Mouse (Mus musculus): ENCODE results near the gene Dnajb14.
"Not testable (repeated sequence)": the region's sequence is repeated elsewhere in the genome, so short reads cannot be mapped to it uniquely, and the experiment has no call there.

Gene Dnajb14

GRCm38 (mm10) chr3:137952225-137952913 is 84.9 kb downstream of the Dnajb14 start:
- in situ Hi-C loops (cut with MseI, MboI): no loop called here

GRCm38 (mm10) chr3:137952914-137953880 is 85.7 kb downstream of the Dnajb14 start:
- in situ Hi-C loops (cut with MseI, MboI): no loop called here

DNA sequence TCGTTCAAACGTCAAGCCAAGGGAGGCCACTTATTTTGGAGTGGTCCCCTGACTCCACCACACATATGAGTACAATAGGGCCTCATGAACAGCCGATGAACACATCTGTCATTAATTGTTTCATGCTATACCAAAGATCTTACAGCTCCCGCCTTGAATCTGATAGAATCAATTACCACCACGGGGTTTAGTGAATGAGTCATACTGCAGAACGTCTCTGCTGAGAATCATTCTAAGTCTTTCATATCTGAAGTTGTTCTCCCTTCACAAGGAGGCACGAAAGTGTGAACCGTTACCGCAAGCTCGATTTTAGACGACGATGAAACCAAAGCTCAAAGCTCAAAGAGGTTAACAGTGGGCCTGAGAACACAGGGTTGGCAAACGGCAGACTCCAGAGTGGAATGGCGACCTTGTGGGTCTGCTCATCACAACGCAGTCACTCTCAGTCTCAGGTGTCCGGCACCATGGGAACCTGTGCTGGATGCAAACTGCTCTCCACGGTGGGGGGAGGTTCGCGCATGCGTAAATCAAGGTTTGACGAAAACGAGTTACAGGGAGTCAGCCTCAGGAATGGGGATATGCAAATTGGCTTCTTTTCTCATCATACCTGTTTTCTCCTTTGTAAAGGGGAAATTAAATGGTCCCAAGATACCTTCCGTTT is 86.9 kb downstream of the Dnajb14 start:
- in situ Hi-C loops (cut with MseI, MboI): no loop called here

GRCm38 (mm10) chr3:137955560-137956081 is 88.1 kb downstream of the Dnajb14 start:
- in situ Hi-C loops (cut with MseI, MboI): no loop called here

DNA sequence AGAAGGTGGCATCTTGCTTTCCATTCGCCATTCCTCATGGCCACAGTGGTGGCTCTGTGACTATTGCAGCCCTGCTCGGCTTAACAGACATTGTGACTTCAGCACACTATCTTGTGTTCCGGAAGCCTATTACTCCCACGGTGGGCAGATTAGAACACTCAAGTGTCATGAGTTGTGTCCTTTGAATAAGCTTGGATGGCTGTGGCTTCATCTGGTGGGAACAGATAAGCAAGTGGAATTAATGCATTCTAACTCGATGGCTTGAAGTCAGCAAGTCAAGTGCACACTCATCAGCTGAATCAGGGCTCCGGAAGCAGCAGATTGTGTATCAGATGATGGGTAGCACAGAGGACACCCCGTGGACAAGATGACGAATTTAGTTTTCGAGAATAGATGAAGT is 90.4 kb downstream of the Dnajb14 start:
- in situ Hi-C loops (cut with MseI, MboI): no loop called here

DNA sequence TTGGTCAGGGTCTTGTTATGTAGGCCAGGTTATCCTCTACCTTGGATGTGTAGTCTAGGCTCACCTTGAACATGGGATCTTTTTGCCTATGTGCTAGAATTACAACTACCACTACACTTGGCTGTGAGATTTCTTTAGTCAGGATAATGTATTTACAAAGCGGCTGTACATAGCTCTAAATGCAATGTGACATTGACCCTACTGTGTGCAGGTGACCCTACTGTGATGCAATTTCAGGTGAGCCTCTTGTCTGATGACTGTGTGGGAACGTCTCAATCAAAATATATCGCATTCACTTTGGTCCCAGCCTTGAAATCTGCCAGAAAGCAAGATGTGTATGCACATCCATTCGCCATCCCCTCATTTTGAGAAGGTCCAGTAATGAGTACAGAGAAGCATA is 90.9 kb downstream of the Dnajb14 start:
- in situ Hi-C loops (cut with MseI, MboI): no loop called here

DNA sequence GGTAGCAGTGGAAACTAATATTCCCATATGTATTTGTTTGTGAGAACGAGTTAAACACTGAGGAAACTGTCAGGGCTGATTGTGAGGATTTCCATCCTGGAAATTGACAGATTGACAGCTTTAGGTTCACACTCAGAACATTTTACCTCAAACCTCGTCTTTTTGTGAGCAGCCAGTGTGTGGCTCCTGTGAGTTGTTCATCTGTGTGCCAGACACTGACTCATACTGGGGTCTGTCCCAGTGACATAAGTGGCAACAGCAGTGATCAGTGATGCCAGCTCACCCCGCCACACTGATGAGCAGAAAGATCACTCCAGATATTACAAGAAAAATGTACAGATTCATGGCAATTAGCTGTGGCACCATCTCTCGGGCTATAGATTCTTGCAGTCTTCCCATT is 92.0 kb downstream of the Dnajb14 start:
- in situ Hi-C loops (cut with MseI, MboI): no loop called here

- in situ Hi-C loops (cut with MseI, MboI): no loop called here
Observed at GRCm38 (mm10) chr3:137961736-137962385, 94.4 kb downstream of the Dnajb14 start.

DNA sequence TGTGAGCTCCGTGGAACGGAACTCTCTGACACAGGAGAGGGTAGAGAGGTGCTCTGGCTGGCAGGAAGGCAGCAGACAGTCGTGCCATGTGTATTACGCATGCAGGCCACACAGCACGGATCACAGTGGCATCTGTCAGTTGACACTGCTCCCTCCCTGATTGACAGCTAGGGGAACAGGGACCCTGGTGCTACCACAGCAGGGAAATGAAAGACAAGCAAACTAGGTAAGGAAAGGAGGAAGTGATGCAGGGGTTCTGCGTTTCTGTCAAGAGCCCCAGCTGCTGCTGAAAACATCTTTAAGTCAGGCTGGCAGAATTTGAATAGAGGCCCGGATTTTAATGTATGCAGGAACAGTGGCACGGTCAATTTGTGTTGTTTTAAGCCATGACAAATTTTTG is 96.0 kb downstream of the Dnajb14 start:
- in situ Hi-C loops (cut with MseI, MboI): no loop called here

- in situ Hi-C loops (cut with MseI, MboI): not testable (repeated sequence)
Observed at GRCm38 (mm10) chr3:137964014-137964413, 96.5 kb downstream of the Dnajb14 start.
